Mouse (Mus musculus) spleen, postnatal 36 days (tissue): ENCODE measurements around the gene Gpr19.
A peak's percentile ranks its signal among the peaks of the same experiment; 100 is the strongest.

ENCODE experiments used
- DNase-seq, 2 experiments: peaks; one replicate each; pipeline ENCODE4 v3.0.0; 2022; ENCODE audit warnings: low spot score in 2 of 2, mixed read lengths in 1 of 2

Gpr19 gene

DNA sequence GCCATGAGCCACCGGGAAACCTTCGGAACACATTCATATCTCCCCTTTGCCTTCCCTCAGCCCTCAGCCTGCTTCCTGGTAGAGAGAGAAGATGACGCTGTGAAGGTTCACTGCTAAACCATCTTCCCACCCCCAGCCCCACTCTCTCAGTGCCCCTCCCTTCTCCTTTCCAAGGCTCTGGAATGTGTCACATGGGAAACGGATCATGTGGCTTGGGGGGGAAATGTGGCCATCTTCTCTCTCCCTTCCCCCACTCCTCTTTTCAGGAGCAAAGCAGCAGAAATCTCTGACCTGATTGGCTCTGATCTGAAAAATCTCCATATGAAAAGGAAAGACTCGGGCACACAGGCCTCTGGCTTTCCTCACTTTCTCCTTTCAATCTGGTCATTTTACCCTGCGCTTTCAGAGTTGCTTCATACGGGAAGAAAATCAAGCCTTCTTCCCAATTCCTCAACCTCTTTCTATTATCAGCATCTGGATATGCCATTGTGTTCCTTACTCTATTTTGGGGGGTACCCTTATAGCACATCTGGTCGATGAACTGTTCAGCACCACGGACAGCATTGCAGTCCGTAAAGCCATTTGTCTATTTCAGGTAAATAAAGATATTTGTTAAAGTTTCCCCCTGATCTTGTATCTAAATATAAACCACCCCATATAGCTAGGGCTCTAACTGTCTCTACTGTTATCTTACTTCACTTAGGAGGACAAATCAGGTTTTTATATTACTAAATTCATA is 10.5 kb downstream of the Gpr19 start:
- no peak for DNase-seq

DNA sequence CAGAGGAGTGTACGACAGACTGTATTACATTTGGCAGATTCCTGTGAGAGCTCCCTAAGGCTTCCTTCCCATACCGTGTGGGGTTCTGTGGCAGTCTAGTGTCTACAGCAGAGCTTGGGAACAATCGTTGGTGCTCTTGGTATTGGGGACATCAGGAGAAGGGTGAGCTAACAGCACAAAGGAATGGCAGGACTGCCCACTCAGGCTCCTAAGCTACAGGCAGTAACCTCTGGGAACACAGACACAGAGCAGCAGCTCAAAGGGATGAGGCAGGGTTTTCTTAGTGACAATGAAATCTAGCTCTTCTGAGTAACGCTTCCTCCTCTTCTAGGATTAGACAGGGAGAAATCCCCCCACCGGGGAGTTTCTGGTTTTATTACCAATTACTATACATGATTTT is 11.4 kb downstream of the Gpr19 start:
- DNase-seq: no peak

DNA sequence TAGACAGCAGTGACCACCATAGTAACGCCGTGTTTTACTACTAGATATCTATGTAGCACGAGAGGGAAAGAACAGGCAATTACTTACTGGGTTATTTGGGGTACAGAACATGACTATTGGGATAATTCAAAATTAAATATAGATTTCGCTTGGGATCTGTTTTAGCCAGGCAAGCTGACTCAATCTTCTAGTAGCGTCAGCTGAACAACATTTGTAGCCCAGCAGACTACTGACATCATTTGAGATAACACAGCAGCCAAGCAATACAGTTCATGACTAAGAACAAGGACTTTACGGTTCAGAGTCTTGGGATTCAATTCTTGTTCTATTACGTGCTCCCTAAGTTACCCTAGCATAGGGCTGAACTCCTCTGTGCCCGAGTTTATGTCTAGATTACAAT is 11.9 kb downstream of the Gpr19 start:
- DNase-seq: no peak

DNA sequence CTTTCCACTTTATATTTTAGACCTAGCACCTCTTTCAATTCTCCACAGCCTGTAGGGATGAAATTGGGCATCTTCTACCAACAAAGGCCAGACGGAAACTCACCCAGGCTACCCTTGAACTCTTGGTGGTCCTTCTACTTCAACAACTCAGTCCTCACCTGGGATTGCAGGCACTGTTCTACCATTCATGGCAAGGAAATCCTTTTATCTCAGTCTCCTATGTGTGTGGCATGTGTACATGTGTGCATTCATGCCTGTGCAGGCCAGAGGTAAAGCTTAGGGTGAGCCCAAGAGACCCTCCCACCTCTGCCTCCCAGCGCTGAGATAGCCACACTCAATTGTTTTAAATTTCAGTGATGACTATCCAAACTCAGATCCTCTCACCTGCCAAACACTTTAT is 12.9 kb downstream of the Gpr19 start:
- no peak for DNase-seq

DNA sequence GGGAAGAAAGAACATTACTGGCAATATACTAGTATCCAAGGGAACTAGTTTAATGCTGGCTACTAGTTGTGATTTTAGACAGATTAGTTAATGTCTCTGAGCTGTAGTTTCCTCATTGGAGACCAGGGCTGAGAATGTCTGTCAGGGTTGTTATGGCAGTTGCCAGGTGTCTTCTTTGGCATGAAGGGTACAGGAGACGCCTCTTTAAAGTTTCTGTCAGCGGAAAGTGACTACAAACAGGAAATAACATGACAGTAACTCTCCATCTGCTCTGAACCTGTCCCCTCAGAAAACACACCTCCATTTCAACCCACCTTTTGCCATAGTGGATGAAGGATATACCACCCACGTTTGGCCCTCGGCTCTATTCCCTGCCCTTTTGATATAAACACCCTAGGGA is 14.7 kb downstream of the Gpr19 start:
- DNase-seq: no peak

DNA sequence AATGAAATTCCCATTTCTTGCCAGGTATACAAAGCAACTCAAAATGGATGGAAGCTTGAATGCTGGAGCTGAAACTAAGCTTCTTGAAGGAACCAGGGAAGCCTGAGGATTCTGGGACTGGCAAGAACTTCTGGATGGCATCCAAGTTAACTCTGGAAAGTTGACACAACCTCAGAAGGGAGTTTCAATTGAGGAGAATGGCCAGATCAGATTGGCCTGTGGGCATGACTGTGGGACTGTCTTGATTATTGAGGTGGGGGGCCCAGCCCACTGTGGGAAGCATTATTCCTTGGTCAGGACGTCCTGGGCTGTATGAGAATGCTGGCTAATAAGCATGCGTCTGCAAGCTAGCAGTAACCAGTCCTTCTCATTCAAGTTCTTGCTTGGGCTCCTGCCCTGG is 18.3 kb downstream of the Gpr19 start:
- DNase-seq: no peak

DNA sequence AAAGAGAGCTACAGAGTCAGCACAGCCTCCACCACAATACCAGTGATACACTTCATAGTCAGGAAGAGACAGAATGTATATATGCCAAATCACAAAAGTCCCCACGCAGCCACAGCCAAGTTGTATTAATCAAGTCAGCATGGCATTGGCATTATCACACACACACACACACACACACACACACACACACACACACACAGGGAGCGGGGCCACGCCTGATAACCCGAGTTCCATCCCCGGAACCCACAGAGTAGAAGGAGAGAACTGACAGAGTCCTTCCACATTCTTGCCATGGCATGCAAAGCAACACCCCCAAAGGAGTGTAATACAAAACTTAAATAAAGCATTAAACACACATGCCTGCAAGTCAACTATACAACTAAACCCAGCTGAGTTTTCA is 18.8 kb downstream of the Gpr19 start:
- no peak for DNase-seq

DNA sequence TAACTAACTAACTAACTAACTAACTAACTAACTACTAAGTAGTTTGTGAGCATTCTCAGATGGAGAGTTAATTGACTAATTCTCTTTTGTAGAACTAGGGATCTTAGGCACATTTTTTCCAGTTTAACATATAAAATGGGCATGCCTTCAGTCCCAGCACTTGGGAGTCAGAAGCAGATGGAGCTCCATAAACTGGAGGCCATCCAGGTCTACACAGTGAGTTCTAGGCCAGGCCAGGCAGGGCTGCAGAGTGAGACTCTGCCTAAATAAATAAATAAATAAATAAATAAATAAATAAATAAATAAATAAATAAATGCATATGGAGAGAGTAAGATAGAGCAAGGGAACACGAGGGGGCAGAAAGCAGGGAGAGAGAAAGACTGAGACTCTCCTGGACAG is 20.5 kb downstream of the Gpr19 start:
- no peak for DNase-seq

DNA sequence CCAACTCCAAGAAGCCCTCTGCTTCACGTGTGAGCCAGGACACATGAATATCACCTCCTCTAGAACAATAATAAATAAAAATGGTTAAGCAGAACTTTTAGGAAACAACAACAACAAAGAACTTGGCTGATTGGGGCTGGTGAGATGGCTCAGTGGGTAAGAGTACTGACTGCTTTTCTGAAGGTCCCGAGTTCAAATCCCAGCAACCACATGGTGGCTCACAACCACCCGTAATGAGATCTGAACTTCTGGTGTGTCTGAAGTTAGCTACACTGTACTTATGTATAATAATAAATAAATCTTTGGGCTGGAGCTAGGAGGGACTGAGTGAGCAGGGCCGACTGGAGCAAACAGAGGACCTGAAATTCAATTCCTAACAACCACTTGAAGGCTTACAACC is 21.1 kb downstream of the Gpr19 start:
- DNase-seq: no peak

DNA sequence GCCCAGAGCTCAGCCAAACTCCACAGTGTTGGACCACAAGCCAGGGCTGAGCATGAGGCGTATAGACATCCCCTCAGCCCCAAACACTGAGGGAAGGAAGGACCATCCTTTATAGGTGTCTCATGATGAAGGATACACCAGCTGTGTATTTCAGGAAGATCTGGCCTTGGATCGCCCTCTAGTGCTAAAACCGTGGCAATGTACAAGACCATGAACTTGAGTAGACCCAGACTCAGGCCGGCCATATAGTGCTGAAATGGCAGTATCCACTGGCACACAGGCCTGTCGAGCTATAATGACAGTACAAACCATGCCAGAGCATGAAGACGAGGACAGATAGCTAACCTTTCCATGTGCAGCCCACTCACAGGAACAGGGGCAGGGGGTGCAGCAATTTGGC is 21.6 kb downstream of the Gpr19 start:
- peak; percentile 16 to 46 for DNase-seq

DNA sequence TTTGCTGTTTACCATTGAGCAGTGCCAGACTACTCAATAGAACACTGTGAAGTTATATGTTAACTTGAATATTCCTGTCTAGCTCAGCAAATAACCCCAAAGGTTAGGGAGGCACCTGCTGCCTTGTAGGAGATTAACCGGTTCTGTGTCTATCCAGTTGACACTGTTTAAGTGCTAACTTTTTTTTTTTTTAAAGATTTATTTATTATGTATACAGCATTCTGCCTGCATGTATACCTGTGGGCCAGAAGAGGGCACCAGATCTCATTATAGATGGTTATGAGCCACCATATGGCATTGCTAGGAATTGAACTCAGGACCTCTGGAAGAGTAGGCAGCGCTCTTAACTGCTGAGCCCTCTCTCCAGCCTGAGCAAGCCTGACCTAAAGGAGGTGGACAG is 25.4 kb downstream of the Gpr19 start:
- no peak for DNase-seq

DNA sequence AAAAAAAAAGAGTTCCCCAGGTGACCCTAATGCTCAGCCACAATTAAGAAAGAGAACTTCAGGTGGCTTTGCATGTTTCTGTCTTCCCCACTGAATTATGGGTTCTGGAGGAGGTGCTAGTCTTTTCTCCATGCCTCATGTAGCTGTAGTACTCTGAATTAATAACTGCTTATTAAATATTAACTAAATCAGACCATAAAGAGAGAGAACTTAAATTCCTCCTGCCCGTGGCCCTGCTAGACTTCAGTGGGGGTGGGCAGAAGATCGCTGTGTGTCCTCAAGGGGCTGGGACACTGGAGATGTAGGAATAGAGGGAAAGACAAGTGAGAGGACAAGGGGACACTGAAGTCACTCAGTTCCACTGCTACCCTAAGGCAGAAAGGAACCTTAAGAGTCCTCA is 26.1 kb downstream of the Gpr19 start:
- DNase-seq: no peak

DNA sequence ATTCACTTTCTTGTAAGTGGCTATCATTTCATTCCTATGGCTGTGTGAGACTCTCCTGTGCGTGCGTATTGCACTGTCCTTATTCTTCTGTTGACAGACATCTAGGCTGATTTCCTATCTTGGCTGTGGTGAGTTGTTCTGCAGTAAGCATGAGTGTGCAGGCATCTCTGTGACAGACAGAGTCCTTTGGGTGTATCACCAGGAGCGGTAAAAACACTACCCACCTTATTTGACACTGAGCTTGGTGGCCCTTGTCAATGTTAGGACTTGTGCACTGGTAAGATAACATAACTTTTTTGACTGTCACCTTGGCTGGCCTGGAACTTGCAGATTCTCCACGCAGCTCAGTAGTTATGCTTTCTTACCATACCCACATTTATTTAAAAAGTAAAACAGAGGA is 27.5 kb downstream of the Gpr19 start:
- DNase-seq: no peak

DNA sequence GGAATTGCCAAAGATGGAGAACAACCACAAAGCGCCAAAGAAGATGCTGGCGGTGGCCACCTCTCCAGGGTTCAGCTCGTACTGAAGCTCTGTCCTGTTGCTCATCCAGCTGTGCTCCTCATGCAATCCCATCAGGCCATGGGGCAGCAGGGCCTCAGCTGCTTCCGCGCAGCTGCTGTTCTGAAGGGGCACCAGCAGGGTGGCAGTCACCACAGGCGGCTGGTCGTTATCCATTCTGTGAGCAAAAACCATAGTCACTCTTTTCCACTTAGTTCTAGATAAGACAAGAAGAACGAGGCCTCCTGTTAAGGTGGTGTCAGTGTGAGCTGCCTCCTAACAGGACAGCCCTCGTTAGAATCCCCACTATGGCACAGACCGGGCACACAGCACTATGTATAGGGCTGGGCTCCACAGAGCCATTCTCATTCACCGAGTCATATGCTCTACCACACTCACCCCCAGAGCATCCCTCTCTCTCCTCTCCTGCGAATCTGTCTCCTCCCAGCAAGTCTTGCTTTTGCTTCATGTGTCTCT is 28.1 kb downstream of the Gpr19 start:
- no peak for DNase-seq

DNA sequence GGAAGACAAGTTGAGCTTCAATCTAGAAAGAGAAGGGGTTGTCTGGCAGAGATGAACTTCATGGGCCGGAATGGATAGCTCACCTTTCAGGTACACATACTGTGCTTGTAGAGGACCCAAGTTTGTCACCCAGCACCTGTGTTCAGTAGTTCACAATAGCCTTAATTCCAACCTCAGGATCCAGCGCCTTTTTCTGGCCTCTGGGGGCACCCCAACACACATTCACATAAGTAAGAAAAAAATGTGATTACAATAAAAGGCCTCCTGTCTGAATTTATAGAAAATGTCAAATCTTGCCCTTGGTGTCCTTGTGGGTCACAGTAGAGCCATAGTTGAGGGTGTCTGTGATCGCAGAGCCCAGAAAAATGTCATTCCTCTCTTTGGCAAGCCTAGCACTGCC is 31.1 kb downstream of the Gpr19 start:
- DNase-seq: no peak

DNA sequence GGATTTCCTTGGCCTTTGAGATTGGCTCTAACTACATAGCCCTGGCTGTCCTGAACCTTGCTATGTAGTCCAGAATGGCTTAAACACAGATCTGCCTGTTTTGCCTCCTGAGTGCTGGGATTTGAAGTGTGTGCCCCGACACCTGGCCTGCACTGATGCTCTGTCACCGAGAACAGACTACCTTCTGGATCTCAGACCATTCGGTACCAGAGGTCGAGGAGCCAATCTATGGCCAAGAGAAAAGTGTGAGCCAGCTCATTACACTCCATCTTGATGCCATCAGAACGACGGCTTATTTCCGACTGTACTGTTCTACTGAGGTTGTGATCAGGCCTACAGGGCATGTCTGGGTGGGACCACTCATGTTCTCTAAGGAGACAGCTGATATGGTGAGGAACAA is 32.3 kb downstream of the Gpr19 start:
- DNase-seq: no peak

DNA sequence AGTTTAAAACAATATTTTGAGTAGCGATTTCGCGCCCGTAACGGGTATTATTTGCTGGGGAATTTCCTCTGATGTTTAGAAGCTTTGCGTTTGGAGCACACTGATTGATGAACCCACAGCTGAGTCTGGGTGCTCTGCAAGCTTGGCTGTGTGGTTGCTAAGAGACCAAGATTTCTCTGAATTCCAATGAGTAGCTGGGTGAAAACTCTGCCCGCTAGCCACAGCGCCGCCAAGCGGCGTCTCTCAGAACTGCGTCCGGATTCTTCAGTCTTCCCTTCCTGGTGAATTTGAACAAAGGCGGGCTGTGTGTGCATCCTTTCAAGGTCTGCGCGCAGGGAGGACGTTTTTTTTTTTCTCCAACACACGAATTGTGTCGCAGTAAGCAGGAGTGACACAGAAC is 35.2 kb downstream of the Gpr19 start:
- DNase-seq: peak; percentile 74 to 83

DNA sequence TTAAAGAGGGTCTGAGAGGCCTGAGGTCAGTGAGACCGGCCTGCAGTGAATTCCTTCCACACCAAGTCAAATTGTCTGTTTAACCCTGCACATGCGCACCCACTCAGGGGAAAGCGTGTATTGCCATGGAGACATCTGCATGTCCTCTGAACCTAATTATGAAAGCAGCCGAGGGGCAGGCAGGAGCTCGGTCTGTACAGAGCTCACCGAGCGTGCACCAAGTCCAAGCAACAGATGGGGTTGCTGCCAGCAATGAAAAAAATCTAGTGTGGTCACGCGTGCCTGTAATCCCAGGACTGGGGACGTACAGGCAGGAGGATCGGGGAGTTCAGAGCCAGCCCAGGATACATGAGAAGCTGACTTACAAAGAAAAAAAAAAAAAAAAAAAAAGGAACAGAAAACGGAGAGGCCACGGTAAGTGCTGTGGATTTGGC is 35.7 kb downstream of the Gpr19 start:
- DNase-seq: no peak

DNA sequence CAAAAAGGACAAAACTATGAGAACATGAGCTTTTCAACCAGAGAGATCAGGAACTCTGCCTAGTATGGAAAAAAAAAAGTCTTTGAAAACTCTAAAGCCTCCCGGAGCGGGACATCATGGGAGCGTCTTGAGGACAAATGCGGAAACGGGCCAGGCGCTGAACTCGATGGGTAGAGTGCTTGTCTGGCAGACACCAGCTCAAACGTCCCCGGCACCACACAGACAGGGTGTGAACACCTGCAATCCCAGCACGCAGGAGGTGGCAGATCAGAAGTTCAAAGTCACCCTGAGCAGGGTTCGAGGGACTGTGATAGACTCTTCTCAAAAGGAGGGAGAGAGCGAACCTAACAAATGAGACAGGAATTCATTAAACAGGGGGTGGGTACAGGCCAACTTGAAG is 37.0 kb downstream of the Gpr19 start:
- DNase-seq: no peak

DNA sequence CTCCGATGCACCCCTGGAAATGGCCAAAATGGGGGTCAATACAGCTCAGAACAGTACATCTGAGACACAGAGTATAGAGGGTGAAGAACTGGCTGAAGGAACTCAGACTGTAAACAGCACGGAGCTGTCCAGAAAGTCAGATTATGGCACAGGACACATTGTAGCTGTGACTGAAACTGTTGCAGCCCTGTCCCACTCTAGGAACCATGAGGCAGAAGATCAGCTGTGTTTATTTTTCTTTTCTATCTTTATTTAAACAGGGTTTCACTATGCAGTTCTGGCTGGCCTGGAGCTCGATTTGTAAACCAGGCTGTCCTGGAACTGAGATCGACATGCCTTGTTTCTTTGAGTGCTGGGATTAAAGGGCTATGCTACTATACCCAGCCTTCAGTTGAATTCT is 38.1 kb downstream of the Gpr19 start:
- DNase-seq: no peak

DNA sequence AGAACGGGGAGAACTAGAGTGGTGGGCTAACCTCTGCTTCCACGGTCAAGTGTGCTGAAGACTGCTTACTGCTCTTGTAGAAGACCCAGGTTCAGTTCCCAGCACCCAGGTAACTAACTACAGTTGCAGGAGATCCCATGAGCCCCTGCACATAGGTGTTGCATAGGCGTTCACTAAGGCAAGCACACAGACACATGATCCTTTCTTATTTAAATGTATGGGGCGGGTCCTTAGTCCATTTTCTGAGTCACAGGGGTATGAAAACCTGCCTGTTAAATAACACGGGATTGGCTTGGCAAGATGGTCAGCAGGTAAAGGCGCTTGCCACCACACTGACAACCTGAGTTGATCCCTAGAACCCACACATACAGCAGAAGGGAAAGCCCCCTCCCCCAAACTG is 39.4 kb downstream of the Gpr19 start:
- DNase-seq: no peak

DNA sequence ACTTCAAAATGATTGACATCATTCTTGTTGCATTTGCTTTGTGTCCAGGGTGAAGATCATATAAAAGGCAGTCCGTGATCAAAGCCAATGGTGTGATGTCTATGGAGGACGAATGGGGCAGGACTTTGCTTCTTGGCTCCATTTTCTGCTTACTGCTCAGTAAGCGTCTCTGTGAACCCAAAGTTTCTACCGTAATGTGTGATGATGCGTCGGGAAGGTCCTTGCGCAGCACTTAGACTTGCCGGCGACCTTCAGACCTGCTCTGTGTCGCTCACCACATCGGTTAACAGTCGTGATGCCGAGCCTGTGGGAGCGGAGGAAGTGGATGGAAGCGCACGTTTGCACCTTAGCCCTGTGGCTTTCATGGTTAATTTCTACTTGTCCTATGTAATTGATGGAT is 42.5 kb downstream of the Gpr19 start:
- no peak for DNase-seq

DNA sequence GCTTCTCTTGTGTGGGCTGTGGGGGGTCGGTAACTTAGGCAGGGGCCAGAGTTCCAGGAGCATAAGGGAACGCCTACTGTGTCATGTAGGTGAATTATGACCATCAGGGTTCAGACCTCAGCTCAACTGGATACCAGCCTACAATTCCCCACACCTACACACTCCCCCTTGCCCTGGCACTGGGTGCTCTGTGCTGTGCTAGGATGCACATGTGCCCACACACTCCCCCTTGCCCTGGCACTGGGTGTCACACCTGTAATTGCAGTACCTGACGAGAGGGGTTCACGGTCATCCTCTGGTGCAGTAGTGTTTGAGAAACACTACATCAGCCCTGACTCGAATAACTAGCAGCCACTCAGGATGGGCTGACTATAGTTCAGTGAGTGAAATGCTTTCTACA is 43.6 kb downstream of the Gpr19 start:
- DNase-seq: no peak

DNA sequence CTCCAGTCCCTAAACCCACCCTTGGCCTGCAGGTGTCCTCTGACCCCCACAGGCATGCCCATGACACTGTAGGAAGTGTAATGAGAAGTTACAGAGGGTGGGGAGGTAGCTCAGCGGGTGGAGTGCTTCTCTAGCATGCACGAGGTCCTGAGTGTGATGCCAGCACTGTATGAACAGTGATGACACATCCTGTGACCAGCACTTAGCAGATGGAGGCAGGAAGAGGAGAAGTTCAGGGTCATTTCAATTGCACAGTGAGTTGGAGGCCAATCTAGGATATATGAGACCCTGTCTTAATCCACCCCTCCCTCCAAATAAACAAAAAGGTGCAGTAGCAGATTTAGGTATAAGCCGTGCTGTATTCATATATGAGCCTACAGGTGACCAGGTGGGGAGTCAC is 48.4 kb downstream of the Gpr19 start:
- no peak for DNase-seq
